Mouse (Mus musculus) activated CD4-positive, CD25-positive, alpha-beta regulatory T cell, adult 4 months (primary cell): ENCODE data around the gene Fgd2. TPM values are rescaled to one million over a fixed set of nuclear protein-coding genes. Genes with fewer than 3 reads are reported as not detected.

Experiments used
- ATAC-seq: one replicate; pipeline ENCODE4 v1.8.0; 2017
- polyA plus RNA-seq, 2 experiments: library from polyadenylated mRNA; unstranded; fragments of 100-300 nt; shearing (Covaris generic); gene quantifications; one replicate each; pipeline ENCODE4 v1.2.1; 2017

Gene Fgd2
- polyA plus RNA-seq, 2 experiments from 2014 or later: 0.79 to 2.5 TPM

GRCm38 (mm10) chr17:29399241-29399910 is 38.7 kb downstream of the Fgd2 start:
- no peak for ATAC-seq

GRCm38 (mm10) chr17:29400044-29400443 is 39.3 kb downstream of the Fgd2 start:
- no peak for ATAC-seq

GRCm38 (mm10) chr17:29401741-29402268 is 41.1 kb downstream of the Fgd2 start:
- no peak for ATAC-seq

GRCm38 (mm10) chr17:29403179-29403578 is 42.5 kb downstream of the Fgd2 start:
- ATAC-seq: no peak

GRCm38 (mm10) chr17:29405501-29405900 is 44.8 kb downstream of the Fgd2 start:
- ATAC-seq: no peak

GRCm38 (mm10) chr17:29406077-29406476 is 45.4 kb downstream of the Fgd2 start:
- no peak for ATAC-seq

GRCm38 (mm10) chr17:29407405-29407804 is 46.7 kb downstream of the Fgd2 start:
- no peak for ATAC-seq

GRCm38 (mm10) chr17:29408364-29408763 is 47.6 kb downstream of the Fgd2 start:
- no peak for ATAC-seq

GRCm38 (mm10) chr17:29409800-29410343 is 49.2 kb downstream of the Fgd2 start:
- no peak for ATAC-seq

GRCm38 (mm10) chr17:29411821-29412425 is 51.2 kb downstream of the Fgd2 start:
- ATAC-seq: no peak

- ATAC-seq: no peak
Observed at GRCm38 (mm10) chr17:29414566-29414965, 53.9 kb downstream of the Fgd2 start.

- ATAC-seq: no peak
Observed at GRCm38 (mm10) chr17:29415761-29416662, 55.3 kb downstream of the Fgd2 start.

- ATAC-seq: no peak
Observed at GRCm38 (mm10) chr17:29416757-29417156, 56.0 kb downstream of the Fgd2 start.

- no peak for ATAC-seq
Observed at GRCm38 (mm10) chr17:29418758-29419380, 58.2 kb downstream of the Fgd2 start.

- ATAC-seq: no peak
Observed at GRCm38 (mm10) chr17:29419976-29420739, 59.4 kb downstream of the Fgd2 start.

GRCm38 (mm10) chr17:29421319-29421718 is 60.6 kb downstream of the Fgd2 start:
- ATAC-seq: no peak

GRCm38 (mm10) chr17:29422337-29422736 is 61.6 kb downstream of the Fgd2 start:
- no peak for ATAC-seq

GRCm38 (mm10) chr17:29422912-29423504 is 62.3 kb downstream of the Fgd2 start:
- ATAC-seq: no peak

GRCm38 (mm10) chr17:29423991-29424390 is 63.3 kb downstream of the Fgd2 start:
- no peak for ATAC-seq

GRCm38 (mm10) chr17:29425345-29425744 is 64.6 kb downstream of the Fgd2 start:
- no peak for ATAC-seq

GRCm38 (mm10) chr17:29428213-29428612 is 67.5 kb downstream of the Fgd2 start:
- ATAC-seq: no peak
